Mouse (Mus musculus): ENCODE results near the gene Hoxd13. TPM values are rescaled to one million over a fixed set of nuclear protein-coding genes. Genes with fewer than 3 reads are reported as not detected.

Hoxd13 gene
- polyA plus RNA-seq, 1 experiment: not detected

GRCm38 (mm10) chr2:74715504-74716241, 47.6 kb downstream of the Hoxd13 start:
- Histone ChIP-seq H3K4me2 (ENCODE audit: low read depth) (peak overlapping the region; percentile 48), H3K79me2 (ENCODE audit: control insufficient read depth, insufficient read depth) (no peaks in the 10 kb centered on the region), H3K36me3 (ENCODE audit: control insufficient read depth, insufficient read depth) (no peaks in the 10 kb centered on the region), H3K27me3 (ENCODE audit: control insufficient read depth, insufficient read depth, insufficient read length) (peaks cover 31% of the 10 kb centered on the region), H3ac (ENCODE audit: control insufficient read depth, insufficient read length) (no peak overlapping the region), H3K4me3 (no peak overlapping the region)
- TF ChIP-seq POLR2A (IDR thresholded peaks at IDR 0.05; ENCODE audit: insufficient read length, low read depth): no peak
- no peak for TF ChIP-seq MAX (IDR thresholded peaks at IDR 0.05; ENCODE audit: low read depth)
- no peak for TF ChIP-seq POLR2AphosphoS2 (IDR thresholded peaks at IDR 0.05; ENCODE audit: insufficient read length, low read depth)
- TF ChIP-seq TCF12 (IDR thresholded peaks at IDR 0.05; ENCODE audit: insufficient read depth, poor library complexity, severe bottlenecking): no peak
- no peak for TF ChIP-seq USF1 (IDR thresholded peaks at IDR 0.05; ENCODE audit: low read depth)
- TF ChIP-seq MYOG (IDR thresholded peaks at IDR 0.05; ENCODE audit: control insufficient read depth in 1 of 3, insufficient read depth in 1 of 3, insufficient read length in 2 of 3, low read depth in 2 of 3): no peak
- TF ChIP-seq SRF (IDR thresholded peaks at IDR 0.05; ENCODE audit: control insufficient read depth, insufficient read length, low read depth): no peak
- TF ChIP-seq E2F4 (IDR thresholded peaks at IDR 0.05; ENCODE audit: insufficient read depth): no peak
- no peak for TF ChIP-seq MYOD1 (IDR thresholded peaks at IDR 0.05; ENCODE audit: control insufficient read depth in 1 of 3, insufficient read length in 2 of 3, low read depth in 2 of 3)
- no peak for TF ChIP-seq REST (IDR thresholded peaks at IDR 0.05; ENCODE audit: insufficient read depth, insufficient read length)
- TF ChIP-seq TCF3 (IDR thresholded peaks at IDR 0.05; ENCODE audit: insufficient read length, low read depth): no peak
- TF ChIP-seq CEBPB (IDR thresholded peaks at IDR 0.05; ENCODE audit: insufficient read depth, poor library complexity, severe bottlenecking): no peak

GRCm38 (mm10) chr2:74720384-74720783, 52.3 kb downstream of the Hoxd13 start:
- H3K79me2 ChIP-seq (ENCODE audit: control insufficient read depth, insufficient read depth): no peaks in the 10 kb centered on the region
- H3K4me3 ChIP-seq: no peak overlapping the region
- H3K27me3 ChIP-seq (ENCODE audit: control insufficient read depth, insufficient read depth, insufficient read length): peaks cover 43% of the 10 kb centered on the region
- no peak overlapping the region for H3K4me2 ChIP-seq (ENCODE audit: low read depth)
- H3ac ChIP-seq (ENCODE audit: control insufficient read depth, insufficient read length): no peak overlapping the region
- H3K36me3 ChIP-seq (ENCODE audit: control insufficient read depth, insufficient read depth): no peaks in the 10 kb centered on the region
- TF ChIP-seq POLR2AphosphoS2 (IDR thresholded peaks at IDR 0.05; ENCODE audit: insufficient read length, low read depth): no peak
- no peak for TF ChIP-seq E2F4 (IDR thresholded peaks at IDR 0.05; ENCODE audit: insufficient read depth)
- TF ChIP-seq MYOG (IDR thresholded peaks at IDR 0.05; ENCODE audit: control insufficient read depth in 1 of 3, insufficient read depth in 1 of 3, insufficient read length in 2 of 3, low read depth in 2 of 3): no peak
- TF ChIP-seq TCF12 (IDR thresholded peaks at IDR 0.05; ENCODE audit: insufficient read depth, poor library complexity, severe bottlenecking): no peak
- TF ChIP-seq REST (IDR thresholded peaks at IDR 0.05; ENCODE audit: insufficient read depth, insufficient read length): no peak
- TF ChIP-seq CEBPB (IDR thresholded peaks at IDR 0.05; ENCODE audit: insufficient read depth, poor library complexity, severe bottlenecking): no peak
- TF ChIP-seq SRF (IDR thresholded peaks at IDR 0.05; ENCODE audit: control insufficient read depth, insufficient read length, low read depth): no peak
- no peak for TF ChIP-seq MAX (IDR thresholded peaks at IDR 0.05; ENCODE audit: low read depth)
- TF ChIP-seq MYOD1 (IDR thresholded peaks at IDR 0.05; ENCODE audit: control insufficient read depth in 1 of 3, insufficient read length in 2 of 3, low read depth in 2 of 3): no peak

GRCm38 (mm10) chr2:74720955-74721491, 52.9 kb downstream of the Hoxd13 start:
- H3K4me3 ChIP-seq: no peak overlapping the region

More at GRCm38 (mm10) chr2:74720955-74721491, 52.9 kb downstream of the Hoxd13 start:
- Histone ChIP-seq H3K36me3 (ENCODE audit: control insufficient read depth, insufficient read depth) (no peaks in the 10 kb centered on the region), H3ac (ENCODE audit: control insufficient read depth, insufficient read length) (no peak overlapping the region), H3K79me2 (ENCODE audit: control insufficient read depth, insufficient read depth) (no peaks in the 10 kb centered on the region), H3K27me3 (ENCODE audit: control insufficient read depth, insufficient read depth, insufficient read length) (peaks cover 45% of the 10 kb centered on the region), H3K4me2 (ENCODE audit: low read depth) (no peak overlapping the region)
- no peak for TF ChIP-seq SRF (IDR thresholded peaks at IDR 0.05; ENCODE audit: control insufficient read depth, insufficient read length, low read depth)
- TF ChIP-seq POLR2AphosphoS2 (IDR thresholded peaks at IDR 0.05; ENCODE audit: insufficient read length, low read depth): no peak
- no peak for TF ChIP-seq MAX (IDR thresholded peaks at IDR 0.05; ENCODE audit: low read depth)
- TF ChIP-seq USF1 (IDR thresholded peaks at IDR 0.05; ENCODE audit: low read depth): no peak
- no peak for TF ChIP-seq TCF12 (IDR thresholded peaks at IDR 0.05; ENCODE audit: insufficient read depth, poor library complexity, severe bottlenecking)
- TF ChIP-seq POLR2A (IDR thresholded peaks at IDR 0.05; ENCODE audit: insufficient read length, low read depth): no peak
- TF ChIP-seq MYOD1 (IDR thresholded peaks at IDR 0.05; ENCODE audit: control insufficient read depth in 1 of 3, insufficient read length in 2 of 3, low read depth in 2 of 3): no peak
- no peak for TF ChIP-seq CEBPB (IDR thresholded peaks at IDR 0.05; ENCODE audit: insufficient read depth, poor library complexity, severe bottlenecking)
- no peak for TF ChIP-seq E2F4 (IDR thresholded peaks at IDR 0.05; ENCODE audit: insufficient read depth)
- TF ChIP-seq TCF3 (IDR thresholded peaks at IDR 0.05; ENCODE audit: insufficient read length, low read depth): no peak
- TF ChIP-seq REST (IDR thresholded peaks at IDR 0.05; ENCODE audit: insufficient read depth, insufficient read length): no peak
- TF ChIP-seq MYOG (IDR thresholded peaks at IDR 0.05; ENCODE audit: control insufficient read depth in 1 of 3, insufficient read depth in 1 of 3, insufficient read length in 2 of 3, low read depth in 2 of 3): no peak

Other genes with a start within 250 kb of the Hoxd13 start
- 6.3 TPM for gene Lnpk, start 88.9 kb upstream of the Hoxd13 start, polyA plus RNA-seq (2012; fragmentation: generic; extraction: Trizol)
- gene Evx2, start 8.8 kb upstream of the Hoxd13 start, polyA plus RNA-seq (2012; fragmentation: generic; extraction: Trizol): not detected
- not detected for gene Hoxd12, start 6.7 kb downstream of the Hoxd13 start, polyA plus RNA-seq (2012; fragmentation: generic; extraction: Trizol)
- gene Hoxd11, start 11.2 kb downstream of the Hoxd13 start, polyA plus RNA-seq (2012; fragmentation: generic; extraction: Trizol): not detected
- gene Hoxd10, start 23.6 kb downstream of the Hoxd13 start, polyA plus RNA-seq (2012; fragmentation: generic; extraction: Trizol): not detected
- gene Hoxd9, start 29.4 kb downstream of the Hoxd13 start, polyA plus RNA-seq (2012; fragmentation: generic; extraction: Trizol): not detected
- gene Hoxd8, start 36.3 kb downstream of the Hoxd13 start, polyA plus RNA-seq (2012; fragmentation: generic; extraction: Trizol): not detected
- not detected for gene Hoxd3, start 43.6 kb downstream of the Hoxd13 start, polyA plus RNA-seq (2012; fragmentation: generic; extraction: Trizol)
- not detected for gene Hoxd4, start 43.6 kb downstream of the Hoxd13 start, polyA plus RNA-seq (2012; fragmentation: generic; extraction: Trizol)
- not detected for gene Gm28230, start 58.4 kb downstream of the Hoxd13 start, polyA plus RNA-seq (2012; fragmentation: generic; extraction: Trizol)
- not detected for gene Hoxd1, start 94.7 kb downstream of the Hoxd13 start, polyA plus RNA-seq (2012; fragmentation: generic; extraction: Trizol)
- 33.3 TPM for gene Mtx2, start 157.5 kb downstream of the Hoxd13 start, polyA plus RNA-seq (2012; fragmentation: generic; extraction: Trizol)